Comparison of ENCODE assay signal across 8 mouse cellular contexts in genomic region chr7:126399548-126399947, GRCm38 (mm10). TPM values are rescaled to one million over a fixed set of nuclear protein-coding genes. Genes with fewer than 3 reads are reported as not detected.
A peak's percentile ranks its signal among the peaks of the same experiment; 100 is the strongest.
DNase-seq lines count a peak whose midpoint lies in the region; ATAC-seq and TF ChIP-seq lines count a peak whose summit lies in the region.

No protein-coding gene starts in this region.

- H3K9me3 ChIP-seq in hindbrain, embryonic 10.5 days = no peaks in the 10 kb centered on the region
- H3K9me3 ChIP-seq in hindbrain, embryonic 13.5 days = no peaks in the 10 kb centered on the region

- 13% methylated on average over 5 of the region's 5 CpGs for WGBS in hindbrain, embryonic 10.5 days
- WGBS in hindbrain, embryonic 13.5 days = 17% methylated on average over 5 of the region's 5 CpGs
- 8% methylated on average over 5 of the region's 5 CpGs for WGBS in olfactory bulb, adult 2 months

- H3K27ac ChIP-seq in hindbrain, embryonic 10.5 days = no peak overlapping the region
- H3K27ac ChIP-seq in hindbrain, embryonic 13.5 days = no peak overlapping the region
- H3K27ac ChIP-seq in olfactory bulb, adult 2 months (ENCODE audit: insufficient read depth, low read depth, low read length) = no peak overlapping the region

- H3K27me3 ChIP-seq in hindbrain, embryonic 10.5 days (ENCODE audit: insufficient read depth, poor library complexity, severe bottlenecking) = no peaks in the 10 kb centered on the region
- H3K27me3 ChIP-seq in hindbrain, embryonic 13.5 days = no peaks in the 10 kb centered on the region

- H3K9ac ChIP-seq in hindbrain, embryonic 13.5 days = no peak overlapping the region

- H3K4me3 ChIP-seq in hindbrain, embryonic 10.5 days = no peak overlapping the region
- no peak overlapping the region for H3K4me3 ChIP-seq in hindbrain, embryonic 13.5 days
- H3K4me3 ChIP-seq in olfactory bulb, adult 2 months (ENCODE audit: insufficient read depth, low read depth, low read length) = no peak overlapping the region

- no peak for TF ChIP-seq POLR2A in olfactory bulb, adult 2 months (IDR thresholded peaks at IDR 0.05; ENCODE audit: insufficient read depth, low read depth, low read length)

- intact Hi-C loops in heart, postnatal 36 days (cut with DNase I) = loop anchor here (1.0 to 2.0 kb wide), 4 partner anchors 29 to 129 kb away; partner anchors contain the start of genes Rabep2 and Sh2b1
- intact Hi-C loops in left cerebral cortex, postnatal 25 days (cut with DNase I) = loop anchor here (1.0 to 5.0 kb wide), 2 partner anchors 73 to 129 kb away; no protein-coding TSS in a partner anchor

- no peak overlapping the region for H3K4me2 ChIP-seq in hindbrain, embryonic 13.5 days

- peak; percentile 83 for DNase-seq in hindbrain, embryonic 10.5 days (ENCODE audit: low spot score)
- DNase-seq in adrenal gland, adult 2 months = peak; percentile 85
- peak; percentile 72 for DNase-seq in embryo, embryonic 11.5 days (ENCODE audit: low read depth, low spot score)
- DNase-seq in heart, postnatal 36 days = peak; percentile 80 to 87
- peak; percentile 68 to 76 for DNase-seq in left cerebral cortex, postnatal 25 days (ENCODE audit: low spot score in 2 of 2)
- peak; percentile 68 to 77 for DNase-seq in thymus, adult 18-20 months

- peak; percentile 62 for TF ChIP-seq CTCF in olfactory bulb, adult 2 months (IDR thresholded peaks at IDR 0.05; ENCODE audit: insufficient read depth, low read depth, low read length)

- H3K36me3 ChIP-seq in hindbrain, embryonic 10.5 days = no peaks in the 10 kb centered on the region
- no peaks in the 10 kb centered on the region for H3K36me3 ChIP-seq in hindbrain, embryonic 13.5 days

- no peak for ATAC-seq in hindbrain, embryonic 13.5 days (ENCODE audit: low FRiP score)

- H3K4me1 ChIP-seq in hindbrain, embryonic 10.5 days (replicated peaks) = peaks cover 15% of the 10 kb centered on the region
- peaks cover 11% of the 10 kb centered on the region; the same call in 1 of the 2 replicates for H3K4me1 ChIP-seq in hindbrain, embryonic 13.5 days (replicated peaks)
- no peaks in the 10 kb centered on the region for H3K4me1 ChIP-seq in olfactory bulb, adult 2 months (ENCODE audit: control insufficient read depth, insufficient read depth, low read length)

RNA-seq across cellular contexts. Expression of gene Nfatc2ip, which starts 3.0 kb away (rescaled TPM):
- 3.1 and 3.7 TPM in 2 replicates for polyA plus RNA-seq in hindbrain, embryonic 10.5 days (2016; fragmentation: Nextera tagmentation; extraction: Ambion mirVana)
- polyA plus RNA-seq in hindbrain, embryonic 13.5 days (2015; fragmentation: Nextera tagmentation; extraction: Ambion mirVana) = 3.1 and 3.2 TPM in 2 replicates
- total RNA-seq in adrenal gland, adult 2 months (2021) = 1 to 10 TPM; 5.6 to 8.2 TPM
- polyA plus RNA-seq in adrenal gland, adult 2 months (2012; rRNA removed) = 4.9 and 5.4 TPM in 2 replicates
- total RNA-seq in heart, postnatal 36 days (2021) = 1 to 10 TPM; 3.9 to 4.6 TPM
- total RNA-seq in left cerebral cortex, postnatal 25 days (2021) = 1 to 10 TPM; 5.4 to 6.5 TPM
- not detected in 2 replicates for polyA plus RNA-seq in olfactory bulb, adult 2 months (2012; ENCODE audit: insufficient read depth, insufficient read length, low replicate concordance, missing spikeins)

RNA-seq across cellular contexts. Expression of gene Cd19, which starts 15.1 kb away (rescaled TPM):
- not detected in 2 replicates for polyA plus RNA-seq in hindbrain, embryonic 10.5 days (2016; fragmentation: Nextera tagmentation; extraction: Ambion mirVana)
- polyA plus RNA-seq in hindbrain, embryonic 13.5 days (2015; fragmentation: Nextera tagmentation; extraction: Ambion mirVana) = 0.06 TPM in 1 of 2 replicates, not detected in the other
- total RNA-seq in adrenal gland, adult 2 months (2021) = under 1 TPM; 0.24 to 0.29 TPM
- polyA plus RNA-seq in adrenal gland, adult 2 months (2012; rRNA removed) = 0.50 and 0.73 TPM in 2 replicates
- 1 to 10 TPM in 1 of 2 experiments, under 1 TPM in 1; 0.44 to 1.5 TPM for total RNA-seq in heart, postnatal 36 days (2021)
- total RNA-seq in left cerebral cortex, postnatal 25 days (2021) = not detected
- not detected in 2 replicates for polyA plus RNA-seq in olfactory bulb, adult 2 months (2012; ENCODE audit: insufficient read depth, insufficient read length, low replicate concordance, missing spikeins)

RNA-seq across cellular contexts. Expression of gene Spns1, which starts 22.3 kb away (rescaled TPM):
- polyA plus RNA-seq in hindbrain, embryonic 10.5 days (2016; fragmentation: Nextera tagmentation; extraction: Ambion mirVana) = 66.8 and 68.6 TPM in 2 replicates
- polyA plus RNA-seq in hindbrain, embryonic 13.5 days (2015; fragmentation: Nextera tagmentation; extraction: Ambion mirVana) = 77.5 and 79.9 TPM in 2 replicates
- 10 to 100 TPM; 31.3 to 39.0 TPM for total RNA-seq in adrenal gland, adult 2 months (2021)
- 223 and 234 TPM in 2 replicates for polyA plus RNA-seq in adrenal gland, adult 2 months (2012; rRNA removed)
- 10 to 100 TPM; 31.5 to 33.1 TPM for total RNA-seq in heart, postnatal 36 days (2021)
- 10 to 100 TPM; 87.9 to 97.7 TPM for total RNA-seq in left cerebral cortex, postnatal 25 days (2021)
- not detected in 2 replicates for polyA plus RNA-seq in olfactory bulb, adult 2 months (2012; ENCODE audit: insufficient read depth, insufficient read length, low replicate concordance, missing spikeins)

RNA-seq across cellular contexts. Expression of gene Rabep2, which starts 29.0 kb away (rescaled TPM):
- polyA plus RNA-seq in hindbrain, embryonic 10.5 days (2016; fragmentation: Nextera tagmentation; extraction: Ambion mirVana) = 28.7 and 28.8 TPM in 2 replicates
- polyA plus RNA-seq in hindbrain, embryonic 13.5 days (2015; fragmentation: Nextera tagmentation; extraction: Ambion mirVana) = 24.3 and 26.8 TPM in 2 replicates
- 10 to 100 TPM; 39.5 to 73.6 TPM for total RNA-seq in adrenal gland, adult 2 months (2021)
- polyA plus RNA-seq in adrenal gland, adult 2 months (2012; rRNA removed) = 55.5 and 69.8 TPM in 2 replicates
- 1 to 10 TPM; 7.5 to 9.0 TPM for total RNA-seq in heart, postnatal 36 days (2021)
- 10 to 100 TPM; 10.8 to 14.4 TPM for total RNA-seq in left cerebral cortex, postnatal 25 days (2021)
- not detected in 2 replicates for polyA plus RNA-seq in olfactory bulb, adult 2 months (2012; ENCODE audit: insufficient read depth, insufficient read length, low replicate concordance, missing spikeins)

RNA-seq across cellular contexts. Expression of gene Lat, which starts 30.2 kb away (rescaled TPM):
- polyA plus RNA-seq in hindbrain, embryonic 10.5 days (2016; fragmentation: Nextera tagmentation; extraction: Ambion mirVana) = 3.5 and 3.9 TPM in 2 replicates
- 1.3 and 1.9 TPM in 2 replicates for polyA plus RNA-seq in hindbrain, embryonic 13.5 days (2015; fragmentation: Nextera tagmentation; extraction: Ambion mirVana)
- total RNA-seq in adrenal gland, adult 2 months (2021) = 1 to 10 TPM in 1 of 2 experiments, under 1 TPM in 1; 0.43 to 1.1 TPM
- 1.2 and 2.0 TPM in 2 replicates for polyA plus RNA-seq in adrenal gland, adult 2 months (2012; rRNA removed)
- under 1 TPM in 1 of 2 experiments, not detected in 1; 0.33 TPM for total RNA-seq in heart, postnatal 36 days (2021)
- under 1 TPM; 0.64 to 0.76 TPM for total RNA-seq in left cerebral cortex, postnatal 25 days (2021)
- polyA plus RNA-seq in olfactory bulb, adult 2 months (2012; ENCODE audit: insufficient read depth, insufficient read length, low replicate concordance, missing spikeins) = 430 and 536 TPM in 2 replicates
